Mouse (Mus musculus) T-helper 2 cell (primary cell): ENCODE data around the gene Itga11.
"Not testable (repeated sequence)": the region's sequence is repeated elsewhere in the genome, so short reads cannot be mapped to it uniquely, and the experiment has no call there.

Experiments
- in situ Hi-C: fragments of 300-600 bp; cut with MboI, MseI; formaldehyde crosslinking; loops from one replicate; pipeline ENCODE4 v1.15.1; 2025; ENCODE audit warnings: high pct_unique_total_duplicates

Itga11 gene

DNA sequence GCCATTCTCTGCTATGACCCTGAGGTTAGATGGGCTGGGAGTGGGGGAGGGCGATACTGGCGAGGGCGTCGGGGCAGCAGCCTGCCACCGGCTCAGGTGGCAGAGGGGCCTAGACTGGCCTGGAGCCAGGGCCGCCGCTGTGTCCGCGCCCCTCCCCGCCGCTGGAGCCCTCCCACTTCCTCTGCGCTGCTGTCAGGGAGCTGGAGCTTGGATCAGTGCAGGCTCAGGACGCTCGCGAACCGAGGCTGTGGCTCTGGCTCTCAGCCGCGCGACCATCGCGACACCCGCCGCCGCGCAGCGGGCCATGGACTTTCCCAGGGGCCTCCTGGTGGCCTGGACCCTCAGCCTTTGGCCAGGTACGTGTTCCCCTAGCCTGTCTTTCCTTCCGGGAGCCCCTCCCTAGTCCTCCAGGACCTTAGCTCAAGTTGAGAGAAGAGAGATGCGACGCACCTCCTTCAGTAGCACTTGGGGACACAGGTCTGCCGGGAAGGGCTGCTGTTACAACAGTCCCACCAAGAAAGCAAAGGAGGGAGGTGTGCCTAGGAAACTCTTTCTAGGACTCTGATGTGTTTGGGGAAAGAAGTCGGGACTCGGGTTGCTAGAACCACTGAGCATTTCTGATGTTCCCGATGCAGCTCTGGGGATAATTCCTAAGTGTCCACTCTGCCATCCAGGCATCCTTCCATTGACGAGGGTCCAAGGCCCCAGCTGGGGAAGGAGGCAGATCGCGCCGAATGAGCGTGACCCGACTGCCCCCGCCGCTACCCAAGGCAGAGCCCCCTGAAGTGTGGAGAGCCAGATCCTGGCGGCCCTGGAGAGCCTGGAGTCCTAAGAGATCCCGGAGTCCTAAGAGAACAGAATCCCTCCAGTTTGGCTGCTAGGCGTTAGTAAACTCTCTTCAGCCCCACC is at the start of gene Itga11:
Gene Itga11 (plus strand): TSS at position 186 of the 909 bp plus-strand sequence.
- in situ Hi-C loops = no loop called here

DNA sequence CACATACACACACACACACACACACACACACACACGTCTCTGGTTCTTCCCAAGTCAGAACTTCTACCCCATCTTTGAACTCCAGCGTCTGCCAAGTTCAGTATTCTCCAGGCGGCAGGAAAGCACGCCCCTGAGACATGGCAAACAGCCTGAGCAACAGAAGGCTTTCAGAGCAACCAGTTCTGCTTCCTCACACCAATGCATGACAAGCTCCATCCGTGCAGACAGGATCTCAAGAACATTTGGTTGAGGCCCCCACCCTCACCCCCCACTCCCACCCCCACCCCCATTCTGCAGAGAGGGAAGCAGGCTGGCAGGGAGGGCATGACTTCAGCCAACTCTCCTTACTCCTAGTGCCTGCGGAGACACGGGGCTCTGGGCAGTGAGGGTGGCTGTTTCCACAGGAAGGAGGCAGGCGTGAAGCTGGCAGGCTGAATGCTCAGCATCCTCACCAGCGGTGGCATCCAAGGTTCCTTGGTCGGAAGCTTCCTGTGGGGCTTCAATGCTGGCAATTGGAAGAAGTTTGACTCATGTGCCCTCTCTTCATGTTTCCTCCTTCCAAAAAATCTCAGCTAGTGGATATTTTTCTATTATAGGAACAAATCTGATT is 46.9 kb upstream of the Itga11 start:
- in situ Hi-C loops = loop anchor here (5.0 kb wide), 1 partner anchor 658 kb away; no protein-coding TSS in a partner anchor

DNA sequence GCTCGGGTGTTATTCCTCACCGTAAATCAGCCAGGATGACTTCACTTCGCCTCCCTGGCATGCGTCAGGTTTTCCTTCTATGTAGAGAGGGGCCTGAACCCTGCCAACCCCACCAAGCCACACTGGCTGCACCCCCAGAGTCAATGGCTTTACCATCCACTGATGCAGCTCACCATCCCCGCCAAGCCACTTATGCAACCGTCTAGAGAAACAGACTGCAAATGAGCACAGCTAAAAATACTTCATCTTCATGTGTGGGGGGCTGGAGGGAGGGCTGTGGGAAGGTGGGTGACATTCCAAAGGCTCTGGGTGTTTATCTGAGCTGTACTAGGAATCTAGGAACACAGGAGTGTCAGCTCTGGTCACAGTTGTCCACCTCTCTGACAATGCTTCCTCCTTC is 45.2 kb upstream of the Itga11 start:
- in situ Hi-C loops = loop anchor here (5.0 kb wide), 1 partner anchor 660 kb away; no protein-coding TSS in a partner anchor

- in situ Hi-C loops = no loop called here
Measured at GRCm38 (mm10) chr9:62638045-62638444, 39.6 kb upstream of the Itga11 start.

- in situ Hi-C loops = no loop called here
Measured at GRCm38 (mm10) chr9:62639686-62640085, 37.9 kb upstream of the Itga11 start.

DNA sequence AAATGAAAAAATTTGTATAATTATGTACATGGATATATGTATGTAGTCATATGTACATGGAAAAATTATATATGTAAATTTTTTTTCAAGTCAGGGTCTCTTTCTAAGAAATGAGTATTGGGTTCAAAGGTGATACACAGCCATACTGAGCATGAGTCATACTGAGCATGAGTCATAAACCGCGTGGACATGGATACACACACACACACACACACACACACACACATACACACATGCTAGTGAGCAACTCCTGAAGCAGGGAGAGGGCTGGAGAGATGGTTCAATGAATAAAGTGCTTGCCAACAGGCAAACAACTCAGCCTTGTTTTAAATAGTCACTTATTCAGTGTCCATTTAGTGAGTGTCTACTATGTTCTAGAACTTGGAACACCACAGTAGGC is 37.4 kb upstream of the Itga11 start:
- in situ Hi-C loops = no loop called here

- in situ Hi-C loops = no loop called here
Measured at GRCm38 (mm10) chr9:62645716-62646400, 31.8 kb upstream of the Itga11 start.

DNA sequence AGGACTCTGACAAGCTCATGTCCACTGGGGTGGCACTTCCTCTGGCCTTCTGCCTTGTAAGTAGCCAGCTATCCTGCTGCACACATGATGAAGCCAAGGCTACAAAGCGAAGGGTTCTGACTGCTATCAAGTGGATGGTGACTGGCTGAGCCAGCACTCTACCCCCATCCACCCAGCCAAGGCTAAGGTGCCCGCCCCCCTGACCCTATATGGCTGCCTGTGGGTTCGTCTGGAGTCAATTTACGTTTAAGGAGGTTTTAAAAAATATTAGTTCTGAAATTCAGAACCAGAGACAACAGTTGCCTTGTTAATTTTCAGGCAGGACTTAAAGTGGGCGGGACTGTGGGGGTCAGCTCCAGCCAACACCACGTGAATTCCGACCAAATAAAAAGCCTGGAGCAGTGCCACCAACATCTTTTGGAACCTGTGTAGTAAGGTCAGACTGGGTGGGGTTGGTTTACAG is 30.9 kb upstream of the Itga11 start:
- in situ Hi-C loops = no loop called here

- in situ Hi-C loops = no loop called here
Measured at GRCm38 (mm10) chr9:62649444-62649843, 28.2 kb upstream of the Itga11 start.

- in situ Hi-C loops = no loop called here
Measured at GRCm38 (mm10) chr9:62650764-62651163, 26.9 kb upstream of the Itga11 start.

GRCm38 (mm10) chr9:62654336-62654735 is 23.3 kb upstream of the Itga11 start:
- in situ Hi-C loops = no loop called here

DNA sequence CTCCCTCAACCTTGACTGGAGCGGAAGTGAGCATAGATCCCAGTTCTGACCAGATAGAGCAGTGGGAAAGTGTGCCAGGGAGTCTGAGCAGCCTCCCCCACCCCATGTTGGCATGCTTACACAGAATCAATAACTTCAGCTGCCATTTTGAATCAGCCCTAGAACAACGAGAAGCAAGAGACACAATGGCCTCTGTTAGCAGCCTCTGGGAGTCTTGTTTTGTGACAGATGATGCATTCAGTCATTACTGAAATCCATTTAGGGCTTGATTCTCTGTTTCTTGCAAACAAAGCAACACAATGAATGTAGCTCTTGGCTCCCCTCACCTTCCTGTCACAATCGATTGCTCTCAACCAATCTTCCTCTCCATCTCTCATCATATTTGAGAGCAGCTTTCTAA is 19.6 kb upstream of the Itga11 start:
- in situ Hi-C loops = no loop called here

GRCm38 (mm10) chr9:62659026-62659425 is 18.6 kb upstream of the Itga11 start:
- in situ Hi-C loops = no loop called here

DNA sequence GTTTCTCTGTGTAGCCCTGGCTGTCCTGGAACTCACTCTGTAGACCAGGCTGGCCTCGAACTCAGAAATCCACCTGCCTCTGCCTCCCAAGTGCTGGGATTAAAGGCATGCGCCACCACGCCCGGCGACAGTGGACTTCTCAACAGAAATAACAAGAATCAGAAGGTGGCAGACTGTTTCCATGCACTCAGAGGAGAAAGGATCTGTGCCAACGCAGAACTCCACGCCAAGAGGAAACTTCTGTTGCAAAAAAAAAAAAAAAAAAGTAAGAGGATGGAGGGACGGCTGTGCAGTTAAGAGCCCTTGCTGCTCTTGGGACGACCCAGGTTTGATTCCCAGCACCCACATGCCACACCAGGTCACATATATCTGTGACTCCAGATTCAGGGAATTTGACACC is 16.7 kb upstream of the Itga11 start:
- in situ Hi-C loops = not testable (repeated sequence)

- in situ Hi-C loops = no loop called here
Measured at GRCm38 (mm10) chr9:62663443-62663842, 14.2 kb upstream of the Itga11 start.

DNA sequence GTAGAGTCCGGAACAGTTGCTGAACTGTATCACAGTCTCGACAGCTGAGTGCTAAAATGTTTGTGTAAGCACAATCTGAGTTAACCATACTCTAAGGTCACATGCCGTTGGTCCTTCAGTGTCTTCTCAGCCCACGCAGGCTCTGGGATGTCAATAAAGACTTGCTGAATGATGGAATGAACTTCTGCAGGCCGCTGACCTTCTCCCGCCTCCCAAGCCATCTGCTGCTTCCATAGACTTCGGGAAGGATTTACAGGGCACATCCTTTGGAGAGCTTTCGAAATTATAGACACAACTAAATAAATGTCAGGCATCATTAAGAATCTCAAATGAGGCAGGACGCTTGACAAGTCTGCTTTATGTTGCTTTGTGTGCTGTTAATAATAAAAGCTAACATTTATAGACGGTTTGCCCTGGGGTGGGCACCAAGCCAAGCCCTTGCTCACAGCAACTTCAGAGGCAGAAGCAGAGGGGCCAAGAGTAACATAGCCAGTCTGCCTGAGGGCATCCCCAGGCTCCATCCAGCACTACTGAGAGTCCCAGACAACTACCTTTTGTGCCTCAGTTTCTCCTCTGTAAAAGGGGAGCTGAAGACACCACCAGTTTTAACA is 13.4 kb upstream of the Itga11 start:
- in situ Hi-C loops = no loop called here

DNA sequence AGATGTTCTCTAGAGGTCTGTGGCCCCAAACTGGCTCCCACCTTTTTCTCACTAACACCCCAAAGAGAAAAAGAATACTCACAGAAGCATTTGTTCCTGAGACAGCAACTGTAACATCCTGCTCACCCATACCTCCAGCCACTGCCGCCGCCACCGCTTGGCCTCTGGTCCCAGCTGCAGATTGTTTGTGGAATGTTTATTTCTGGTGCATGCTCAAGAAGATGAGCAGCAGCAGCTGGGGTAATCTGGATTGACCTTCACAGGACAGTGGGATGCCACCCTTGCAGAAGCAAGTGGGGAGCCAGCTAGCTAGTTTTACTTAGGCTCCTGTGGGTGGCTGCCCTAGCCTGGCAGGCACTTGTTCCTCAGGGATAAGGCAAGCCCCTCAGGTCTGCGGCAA is 11.7 kb upstream of the Itga11 start:
- in situ Hi-C loops = no loop called here

DNA sequence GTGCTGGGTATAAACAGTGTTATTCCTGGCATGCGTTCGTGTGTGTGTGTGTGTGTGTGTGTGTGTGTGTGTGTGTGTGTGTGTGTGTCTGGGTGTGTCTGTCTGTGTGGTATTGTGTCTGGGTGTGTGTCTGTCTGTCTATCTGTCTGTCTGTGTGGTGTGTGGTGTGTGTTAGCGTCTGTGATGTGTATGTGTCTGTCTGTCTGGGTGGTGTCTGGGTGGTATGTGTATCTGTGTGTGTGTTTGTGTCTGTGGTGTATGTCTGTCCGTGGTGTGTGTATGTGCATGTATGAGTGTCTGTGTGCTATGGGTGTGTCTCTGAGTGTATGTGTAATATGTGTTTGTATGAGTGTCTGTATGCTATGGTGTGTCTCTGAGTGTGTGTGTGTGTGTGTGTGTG is 9.1 kb upstream of the Itga11 start:
- in situ Hi-C loops = no loop called here

- in situ Hi-C loops = no loop called here
Measured at GRCm38 (mm10) chr9:62673241-62673640, 4.4 kb upstream of the Itga11 start.

DNA sequence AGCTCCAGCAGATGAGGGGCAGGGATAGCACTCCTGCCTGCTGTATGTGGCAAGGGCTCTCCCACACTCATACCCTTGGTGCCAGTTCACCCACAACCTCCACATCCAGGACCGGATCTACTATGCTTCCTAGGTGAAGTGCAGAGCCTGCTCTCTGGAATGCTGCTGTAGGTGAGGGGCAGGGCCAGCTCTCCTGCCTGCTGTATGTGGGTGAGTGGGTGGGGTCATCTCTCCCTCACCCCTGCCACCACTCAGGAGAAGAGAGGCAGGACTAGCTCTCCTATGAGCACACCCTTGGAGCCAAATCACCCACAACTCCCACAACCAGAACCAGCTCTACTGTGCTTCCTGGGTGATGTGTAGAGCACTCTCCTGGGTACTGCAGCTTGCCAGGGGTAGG is 2.5 kb upstream of the Itga11 start:
- in situ Hi-C loops = no loop called here

- in situ Hi-C loops = no loop called here
Measured at GRCm38 (mm10) chr9:62678550-62679155, 1.0 kb downstream of the Itga11 start.
